Mouse (Mus musculus): Measurements from ENCODE around the gene BC029722. TPM values are rescaled to one million over a fixed set of nuclear protein-coding genes. Genes with fewer than 3 reads are reported as not detected.

The BC029722 gene
- polyA plus RNA-seq, 1 experiment from 2014 or later = 7.9 TPM

DNA sequence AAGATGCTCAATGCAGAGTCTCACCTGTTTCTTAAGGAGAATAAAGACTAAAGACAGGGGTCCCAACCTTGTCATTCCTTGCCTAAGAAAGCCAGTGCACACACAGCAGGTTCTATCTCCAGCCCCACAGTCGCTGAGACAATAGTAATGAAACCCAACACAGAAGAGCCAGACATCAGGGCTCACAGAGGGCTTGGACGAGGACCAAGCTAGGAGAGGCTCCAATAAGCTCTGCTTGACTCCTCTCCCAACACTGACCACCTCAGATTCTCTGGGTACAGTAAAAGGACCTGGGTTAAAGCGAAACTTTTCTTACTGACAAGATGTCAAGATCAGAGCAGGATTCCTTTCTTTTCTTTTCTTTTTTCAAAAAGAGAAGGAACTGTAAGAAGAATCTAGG is 20.6 kb downstream of the BC029722 start:
- WGBS = 61% methylated on average over 3 of the region's 3 CpGs

DNA sequence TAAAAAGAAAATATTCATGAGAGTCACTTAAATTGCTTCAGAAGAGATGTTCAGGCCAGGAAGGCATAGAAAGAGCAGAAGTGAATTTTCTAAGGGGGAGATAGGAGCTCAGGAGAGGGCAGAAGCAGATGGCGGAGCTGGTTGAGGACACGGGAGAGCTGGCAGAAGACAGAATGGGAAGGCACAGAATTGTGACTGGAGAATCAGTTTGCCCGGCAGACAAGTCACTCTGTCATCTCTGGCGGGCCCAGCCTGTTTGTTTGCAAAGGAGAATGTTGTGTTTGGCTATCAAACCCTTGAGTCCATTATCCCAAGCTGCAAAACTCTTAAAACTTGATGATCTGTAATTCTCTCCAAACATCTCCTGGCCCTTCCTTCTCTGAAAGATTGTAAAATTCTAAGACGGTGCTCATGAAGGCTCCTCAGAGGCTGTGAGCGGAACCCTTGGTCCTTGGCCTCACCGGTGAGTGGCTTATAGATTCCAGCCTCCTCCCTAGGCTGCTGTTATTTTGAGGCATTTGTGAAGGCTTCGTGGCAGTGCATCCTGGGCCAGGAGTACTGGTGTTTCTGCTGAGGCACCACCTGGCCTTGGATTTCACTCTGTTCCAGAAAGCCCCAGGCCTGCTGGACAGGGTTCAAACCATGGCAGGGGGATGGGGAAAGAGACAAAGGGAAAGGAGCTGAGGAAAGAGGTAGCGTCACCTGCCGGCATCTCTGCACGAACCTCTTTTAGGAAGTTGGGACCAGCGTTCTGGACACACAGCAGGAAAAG is 24.4 kb downstream of the BC029722 start:
- Histone ChIP-seq H3K4me2 (no peak overlapping the region), H3K4me3 (ENCODE audit: low read depth, low read length) (no peak overlapping the region), H3K27ac (ENCODE audit: low read depth, low read length) (no peak overlapping the region), H3K27me3 (ENCODE audit: control insufficient read depth, insufficient read depth, low read length) (no peaks in the 10 kb centered on the region), H3K9ac (ENCODE audit: low read length) (no peak overlapping the region), H3K36me3 (ENCODE audit: control insufficient read depth, insufficient read depth, low read length) (no peaks in the 10 kb centered on the region), H3K4me1 (ENCODE audit: control insufficient read depth, insufficient read depth, low read length) (peaks cover 2% of the 10 kb centered on the region; the same call in 1 of the 2 replicates), H3K9me3 (ENCODE audit: control insufficient read depth, low read length) (no peaks in the 10 kb centered on the region)
- 90% methylated on average over 12 of the region's 12 CpGs for WGBS
- no peak for ATAC-seq (ENCODE audit: low FRiP score)
- no peak for DNase-seq (ENCODE audit: low spot score, missing footprints)

More for the DNA sequence above, 20.6 kb downstream of the BC029722 start:
- Histone ChIP-seq H3K9ac (ENCODE audit: low read length) (no peak overlapping the region), H3K4me1 (ENCODE audit: control insufficient read depth, insufficient read depth, low read length) (no peaks in the 10 kb centered on the region), H3K4me2 (no peak overlapping the region), H3K27me3 (ENCODE audit: control insufficient read depth, insufficient read depth, low read length) (no peaks in the 10 kb centered on the region), H3K4me3 (ENCODE audit: low read depth, low read length) (no peak overlapping the region), H3K36me3 (ENCODE audit: control insufficient read depth, insufficient read depth, low read length) (no peaks in the 10 kb centered on the region), H3K27ac (ENCODE audit: low read depth, low read length) (no peak overlapping the region), H3K9me3 (ENCODE audit: control insufficient read depth, low read length) (no peaks in the 10 kb centered on the region)
- DNase-seq (ENCODE audit: low spot score, missing footprints) (no peak), ATAC-seq (ENCODE audit: low FRiP score) (no peak)

DNA sequence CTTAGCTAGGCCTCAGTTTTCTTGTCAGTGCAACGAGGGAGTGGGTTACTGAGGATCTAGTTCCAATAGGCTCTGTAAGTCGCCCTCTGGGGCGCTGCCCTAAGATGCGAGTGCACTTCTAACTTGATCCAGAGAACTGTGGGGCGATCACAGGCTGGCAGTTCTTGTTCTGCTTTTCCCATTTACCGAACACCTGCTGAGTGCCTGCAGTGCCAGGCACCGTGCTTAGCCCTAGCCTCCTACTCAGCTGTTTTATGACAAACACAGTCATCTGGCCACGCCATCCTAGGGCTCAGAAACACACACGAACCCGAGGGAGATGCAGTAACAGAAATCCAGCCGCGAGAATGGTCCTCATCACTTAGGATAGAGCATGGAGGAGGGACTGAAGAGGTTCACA is 26.3 kb downstream of the BC029722 start:
- ATAC-seq (ENCODE audit: low FRiP score) (no peak), DNase-seq (ENCODE audit: low spot score, missing footprints) (no peak)
- H3K27ac ChIP-seq (ENCODE audit: low read depth, low read length) = no peak overlapping the region
- H3K4me3 ChIP-seq (ENCODE audit: low read depth, low read length) = no peak overlapping the region
- H3K36me3 ChIP-seq (ENCODE audit: control insufficient read depth, insufficient read depth, low read length) = no peaks in the 10 kb centered on the region
- H3K4me1 ChIP-seq (ENCODE audit: control insufficient read depth, insufficient read depth, low read length) = peaks cover 2% of the 10 kb centered on the region; the same call in 1 of the 2 replicates
- no peaks in the 10 kb centered on the region for H3K9me3 ChIP-seq (ENCODE audit: control insufficient read depth, low read length)
- 0 out of 2 replicates have a peak overlapping the region, but pooled peaks have one; percentile 12 for H3K9ac ChIP-seq (ENCODE audit: low read length)
- 31% methylated on average over 12 of the region's 12 CpGs for WGBS
- no peak overlapping the region for H3K4me2 ChIP-seq
- H3K27me3 ChIP-seq (ENCODE audit: control insufficient read depth, insufficient read depth, low read length) = no peaks in the 10 kb centered on the region

DNA sequence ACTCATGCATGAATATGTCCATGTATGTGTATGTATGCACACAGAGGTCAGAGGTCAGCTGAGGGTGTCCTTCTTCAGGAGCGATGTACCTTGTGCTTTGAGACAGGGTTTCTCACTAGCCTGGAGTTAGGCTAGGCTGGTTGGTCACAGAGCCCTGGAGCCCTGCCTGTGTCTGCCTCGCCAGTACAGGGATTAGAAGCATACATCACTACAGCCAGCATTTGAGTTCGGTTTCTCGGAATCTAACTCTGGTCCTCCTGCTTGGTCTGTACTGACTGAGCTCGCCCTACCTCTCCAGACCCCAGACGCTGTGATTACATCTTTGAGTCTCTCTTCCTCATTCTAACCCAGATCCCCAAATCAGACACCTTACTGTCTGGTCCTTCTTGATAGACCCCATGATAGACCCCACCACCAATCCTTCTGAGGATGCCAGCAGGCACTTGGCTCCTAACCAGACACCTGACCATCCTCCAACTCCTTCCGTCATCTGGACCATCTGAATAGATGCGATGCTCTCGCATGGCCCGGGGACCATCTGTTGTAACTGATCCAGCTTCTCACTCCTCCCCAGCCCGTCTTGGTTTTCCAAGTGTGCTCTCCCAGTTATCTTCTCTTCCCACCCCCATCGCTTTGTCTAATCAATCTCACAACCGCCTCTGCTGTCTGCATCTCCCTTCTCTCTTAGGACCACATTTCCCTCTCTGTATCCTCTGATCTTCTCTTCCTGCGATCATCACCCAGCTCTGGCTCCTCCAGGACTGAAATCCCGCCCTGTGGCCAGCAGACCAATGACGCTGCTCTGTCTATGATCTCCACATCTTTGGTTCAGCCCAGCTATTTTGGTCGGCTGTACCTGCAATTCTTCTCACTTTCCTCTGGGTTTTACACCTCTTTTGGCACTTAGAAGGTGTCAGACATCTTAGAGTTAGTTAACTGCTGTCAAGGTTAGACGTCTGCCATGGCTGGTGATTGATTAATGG is 31.0 kb downstream of the BC029722 start:
- WGBS = 82% methylated on average over 18 of the region's 18 CpGs
- no peak for ATAC-seq (ENCODE audit: low FRiP score)
- Histone ChIP-seq H3K27ac (ENCODE audit: low read depth, low read length) (no peak overlapping the region), H3K9ac (ENCODE audit: low read length) (no peak overlapping the region), H3K27me3 (ENCODE audit: control insufficient read depth, insufficient read depth, low read length) (no peaks in the 10 kb centered on the region), H3K36me3 (ENCODE audit: control insufficient read depth, insufficient read depth, low read length) (no peaks in the 10 kb centered on the region), H3K4me2 (no peak overlapping the region), H3K4me1 (ENCODE audit: control insufficient read depth, insufficient read depth, low read length) (peaks cover 2% of the 10 kb centered on the region; the same call in 1 of the 2 replicates), H3K9me3 (ENCODE audit: control insufficient read depth, low read length) (no peaks in the 10 kb centered on the region), H3K4me3 (ENCODE audit: low read depth, low read length) (no peak overlapping the region)
- no peak for DNase-seq (ENCODE audit: low spot score, missing footprints)

DNA sequence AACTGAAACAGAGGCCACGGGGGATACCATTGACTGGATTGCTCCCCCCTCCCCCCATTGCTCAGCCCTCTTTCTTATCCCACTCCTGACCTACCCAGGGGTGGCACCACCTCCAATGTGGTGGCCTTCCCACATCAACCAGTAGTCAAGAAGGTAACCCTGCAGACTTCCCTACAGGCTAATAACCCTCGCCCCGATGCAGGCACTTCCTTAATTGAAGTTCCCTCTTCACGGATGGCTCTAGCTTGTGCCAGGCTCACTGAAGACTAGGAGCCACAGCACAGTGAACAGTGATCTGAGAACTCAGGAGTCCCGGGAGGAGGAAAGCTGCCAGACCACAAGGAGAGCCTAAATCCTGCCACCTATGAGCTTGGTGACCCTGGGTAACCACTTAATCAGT is 32.3 kb downstream of the BC029722 start:
- DNase-seq (ENCODE audit: low spot score, missing footprints) (no peak), ATAC-seq (ENCODE audit: low FRiP score) (no peak)
- Histone ChIP-seq H3K27me3 (ENCODE audit: control insufficient read depth, insufficient read depth, low read length) (no peaks in the 10 kb centered on the region), H3K36me3 (ENCODE audit: control insufficient read depth, insufficient read depth, low read length) (no peaks in the 10 kb centered on the region), H3K4me1 (ENCODE audit: control insufficient read depth, insufficient read depth, low read length) (no peaks in the 10 kb centered on the region), H3K9me3 (ENCODE audit: control insufficient read depth, low read length) (no peaks in the 10 kb centered on the region), H3K9ac (ENCODE audit: low read length) (no peak overlapping the region), H3K27ac (ENCODE audit: low read depth, low read length) (no peak overlapping the region), H3K4me2 (no peak overlapping the region), H3K4me3 (ENCODE audit: low read depth, low read length) (no peak overlapping the region)
- WGBS = 75% methylated on average over 5 of the region's 5 CpGs

DNA sequence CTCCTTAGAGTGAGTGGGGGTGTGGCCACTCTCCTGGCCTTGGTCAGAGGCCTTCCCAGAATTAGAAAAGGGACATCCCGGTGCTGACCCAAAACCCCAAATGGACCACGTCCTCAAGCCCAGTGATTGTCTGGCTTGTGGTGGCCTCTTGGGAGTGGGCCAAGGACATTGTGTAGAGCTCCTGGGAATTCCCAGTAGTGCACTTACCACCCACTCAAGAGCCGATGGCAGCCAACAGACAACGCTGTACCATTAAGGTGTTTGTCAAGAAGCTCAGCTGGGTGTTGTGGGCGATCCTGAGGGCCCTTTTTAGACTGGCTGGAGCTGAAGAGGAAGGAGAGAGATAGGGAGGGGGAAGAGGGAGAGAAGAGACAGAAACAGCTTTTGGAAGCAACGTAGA is 34.7 kb downstream of the BC029722 start:
- ATAC-seq (ENCODE audit: low FRiP score) (no peak), DNase-seq (ENCODE audit: low spot score, missing footprints) (no peak)
- no peak overlapping the region for H3K4me3 ChIP-seq (ENCODE audit: low read depth, low read length)
- no peak overlapping the region for H3K9ac ChIP-seq (ENCODE audit: low read length)
- H3K9me3 ChIP-seq (ENCODE audit: control insufficient read depth, low read length) = no peaks in the 10 kb centered on the region
- no peaks in the 10 kb centered on the region for H3K27me3 ChIP-seq (ENCODE audit: control insufficient read depth, insufficient read depth, low read length)
- no peaks in the 10 kb centered on the region for H3K36me3 ChIP-seq (ENCODE audit: control insufficient read depth, insufficient read depth, low read length)
- no peaks in the 10 kb centered on the region for H3K4me1 ChIP-seq (ENCODE audit: control insufficient read depth, insufficient read depth, low read length)
- H3K27ac ChIP-seq (ENCODE audit: low read depth, low read length) = no peak overlapping the region
- no peak overlapping the region for H3K4me2 ChIP-seq
- 85% methylated on average over 6 of the region's 6 CpGs for WGBS

DNA sequence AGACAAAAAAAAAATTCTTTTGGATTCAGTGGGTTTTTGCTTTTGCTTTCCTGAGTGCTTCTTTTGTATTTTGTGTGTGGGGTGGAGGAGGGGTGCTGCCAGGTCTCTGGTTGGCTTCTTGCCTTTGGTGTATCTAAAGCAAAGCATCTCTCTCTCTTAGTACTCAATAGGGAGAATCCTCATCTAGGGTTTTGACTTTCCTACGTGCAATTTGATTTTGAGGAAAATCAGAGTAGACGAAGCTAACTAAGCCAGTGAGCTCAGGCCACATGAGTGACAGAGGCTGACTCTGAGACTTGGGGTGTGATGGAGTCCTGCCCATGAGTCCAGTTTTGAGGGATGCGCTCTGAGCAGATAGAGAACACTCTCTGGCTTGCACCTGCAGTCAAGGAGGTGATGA is 39.7 kb downstream of the BC029722 start:
- peaks cover 5% of the 10 kb centered on the region; the same call in 1 of the 2 replicates for H3K4me1 ChIP-seq (ENCODE audit: control insufficient read depth, insufficient read depth, low read length)
- no peak for ATAC-seq (ENCODE audit: low FRiP score)

DNA sequence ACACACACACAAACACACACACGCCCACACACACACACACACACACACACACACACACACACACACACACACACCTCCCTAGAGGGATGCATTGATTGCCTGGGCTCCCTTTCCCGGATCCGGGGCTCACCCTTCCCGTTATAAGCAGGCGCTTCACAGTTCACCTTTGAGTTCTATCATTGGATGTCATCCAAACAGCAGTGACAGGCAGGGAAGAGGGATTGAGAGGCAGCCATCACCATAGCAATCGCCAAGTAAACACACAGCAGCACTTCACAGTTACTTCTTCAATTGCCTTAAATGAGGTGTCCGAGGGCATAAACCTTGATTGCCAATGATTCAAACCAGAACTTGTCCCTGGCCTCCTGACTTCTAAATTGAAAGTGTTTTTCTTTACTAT is 40.2 kb downstream of the BC029722 start:
- H3K4me3 ChIP-seq (ENCODE audit: low read depth, low read length) = no peak overlapping the region
- ATAC-seq (ENCODE audit: low FRiP score) (no peak), DNase-seq (ENCODE audit: low spot score, missing footprints) (no peak)
- peaks cover 5% of the 10 kb centered on the region; the same call in 1 of the 2 replicates for H3K4me1 ChIP-seq (ENCODE audit: control insufficient read depth, insufficient read depth, low read length)
- WGBS = 74% methylated on average over 7 of the region's 7 CpGs
- no peak overlapping the region for H3K9ac ChIP-seq (ENCODE audit: low read length)
- no peak overlapping the region for H3K4me2 ChIP-seq
- H3K27me3 ChIP-seq (ENCODE audit: control insufficient read depth, insufficient read depth, low read length) = peaks cover 11% of the 10 kb centered on the region; the same call in 1 of the 2 replicates
- no peaks in the 10 kb centered on the region for H3K36me3 ChIP-seq (ENCODE audit: control insufficient read depth, insufficient read depth, low read length)
- no peaks in the 10 kb centered on the region for H3K9me3 ChIP-seq (ENCODE audit: control insufficient read depth, low read length)
- H3K27ac ChIP-seq (ENCODE audit: low read depth, low read length) = no peak overlapping the region

More for the DNA sequence above, 39.7 kb downstream of the BC029722 start:
- H3K36me3 ChIP-seq (ENCODE audit: control insufficient read depth, insufficient read depth, low read length) = no peaks in the 10 kb centered on the region
- H3K27ac ChIP-seq (ENCODE audit: low read depth, low read length) = no peak overlapping the region
- 82% methylated on average over 3 of the region's 3 CpGs for WGBS
- H3K4me3 ChIP-seq (ENCODE audit: low read depth, low read length) = no peak overlapping the region
- no peaks in the 10 kb centered on the region for H3K9me3 ChIP-seq (ENCODE audit: control insufficient read depth, low read length)
- H3K9ac ChIP-seq (ENCODE audit: low read length) = no peak overlapping the region
- peaks cover 9% of the 10 kb centered on the region; the same call in 1 of the 2 replicates for H3K27me3 ChIP-seq (ENCODE audit: control insufficient read depth, insufficient read depth, low read length)
- no peak overlapping the region for H3K4me2 ChIP-seq
- DNase-seq (ENCODE audit: low spot score, missing footprints) = no peak

DNA sequence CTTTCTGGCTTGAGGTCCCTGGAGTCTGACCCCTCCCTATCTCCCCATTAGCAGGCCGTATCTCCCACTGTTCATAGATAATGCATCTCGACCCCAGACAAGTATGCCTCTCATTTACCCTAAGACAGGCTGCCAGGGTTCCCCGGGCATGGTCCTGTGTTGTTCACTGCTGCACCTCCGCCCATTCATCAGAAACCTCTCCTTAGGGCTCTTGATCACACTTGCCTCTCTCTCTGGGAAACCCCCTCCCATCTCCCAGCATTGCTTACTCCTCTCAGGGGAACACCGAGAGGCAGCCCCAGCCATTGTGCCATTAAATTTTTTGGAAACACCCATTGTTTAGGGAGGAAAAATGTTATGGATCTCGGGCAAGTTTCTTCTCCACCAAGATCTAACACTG is 41.2 kb downstream of the BC029722 start:
- WGBS = 70% methylated on average over 6 of the region's 6 CpGs

More for the DNA sequence above, 41.2 kb downstream of the BC029722 start:
- no peaks in the 10 kb centered on the region for H3K36me3 ChIP-seq (ENCODE audit: control insufficient read depth, insufficient read depth, low read length)
- peaks cover 5% of the 10 kb centered on the region; the same call in 1 of the 2 replicates for H3K4me1 ChIP-seq (ENCODE audit: control insufficient read depth, insufficient read depth, low read length)
- no peaks in the 10 kb centered on the region for H3K9me3 ChIP-seq (ENCODE audit: control insufficient read depth, low read length)
- no peak overlapping the region for H3K4me2 ChIP-seq
- no peak overlapping the region for H3K27ac ChIP-seq (ENCODE audit: low read depth, low read length)
- peaks cover 17% of the 10 kb centered on the region for H3K27me3 ChIP-seq (ENCODE audit: control insufficient read depth, insufficient read depth, low read length)
- no peak overlapping the region for H3K4me3 ChIP-seq (ENCODE audit: low read depth, low read length)
- no peak for ATAC-seq (ENCODE audit: low FRiP score)
- no peak for DNase-seq (ENCODE audit: low spot score, missing footprints)
- H3K9ac ChIP-seq (ENCODE audit: low read length) = no peak overlapping the region

Data from midbrain, embryonic 11.5 days (tissue).